Mouse (Mus musculus) megakaryocyte, embryonic 14.5 days (primary cell): ENCODE data around the gene Dcaf4. TPM values are rescaled to one million over a fixed set of nuclear protein-coding genes. Genes with fewer than 3 reads are reported as not detected.

Experiments
- H3K27me3 ChIP-seq: replicated peaks from 2 replicates; pipeline ENCODE3; 2012; ENCODE audit warnings: inconsistent platforms
- H3K36me3 ChIP-seq: replicated peaks from 2 replicates; pipeline ENCODE3; 2012; ENCODE audit warnings: low read length, inconsistent platforms, mixed read lengths
- H3K4me1 ChIP-seq: 2 replicates; pipeline ENCODE4 v1.6.1; 2012; ENCODE audit warnings: inconsistent platforms
- H3K4me3 ChIP-seq: replicated peaks from 2 replicates; pipeline ENCODE3; 2012; ENCODE audit warnings: moderate library complexity, mild to moderate bottlenecking, inconsistent platforms
- H3K9me3 ChIP-seq: 2 replicates; pipeline ENCODE4 v1.6.1; 2012; ENCODE audit warnings: inconsistent platforms
- FLI1 ChIP-seq: IDR thresholded peaks from 2 replicates; pipeline ENCODE4 v1.6.1; 2012; ENCODE audit warnings: low read length, inconsistent platforms, mixed read lengths
- GATA1 ChIP-seq: IDR thresholded peaks from 3 replicates; pipeline ENCODE4 v1.6.1; 2012; ENCODE audit warnings: mixed read lengths, low read length, inconsistent platforms, borderline replicate concordance
- polyA plus RNA-seq: library from polyadenylated mRNA; stranded (reverse); fragments of >175 nt; gene quantifications from 2 replicates; pipeline ENCODE4 v1.2.3, GENCODE M21; 2012; ENCODE audit warnings: low replicate concordance; ENCODE audit not compliant: insufficient read depth

Dcaf4 gene
- polyA plus RNA-seq, 1 experiment: 50.2 TPM

DNA sequence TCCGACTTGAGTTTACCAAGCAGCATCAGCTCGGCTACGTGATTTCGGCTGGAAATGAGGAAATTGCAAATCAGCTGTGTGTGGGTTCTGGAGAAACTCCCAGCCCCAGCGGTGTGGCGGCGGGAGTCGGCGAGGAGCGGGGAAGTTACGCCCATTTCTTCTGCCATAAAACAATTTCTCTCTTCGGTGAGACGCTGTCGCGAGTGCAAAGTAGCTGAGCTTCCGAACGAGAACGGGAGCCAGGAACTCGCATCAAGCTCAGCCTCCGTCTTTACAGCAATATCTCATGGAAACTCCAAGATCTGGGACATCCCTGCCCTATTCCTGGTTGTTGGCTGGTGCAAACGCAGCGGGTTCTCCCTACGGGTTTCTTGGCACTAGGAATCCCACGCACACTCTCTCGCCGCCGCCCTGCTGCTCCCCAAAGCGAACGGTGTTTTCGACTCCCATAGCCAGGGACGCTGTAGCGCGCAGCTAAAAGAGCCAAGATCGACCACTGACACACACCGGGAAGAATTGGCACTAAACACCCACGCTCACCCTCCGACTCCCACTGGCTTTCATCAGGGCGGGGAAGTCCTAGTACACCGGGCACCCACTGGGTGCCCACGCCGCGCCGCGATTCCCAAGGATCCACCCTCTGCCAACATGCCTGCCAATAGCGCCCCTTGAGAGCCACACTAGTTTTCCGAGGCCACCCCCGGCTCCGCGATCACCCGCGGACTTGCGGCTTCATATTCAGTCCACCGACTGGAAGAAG lies 34.2 kb upstream of the Dcaf4 start:
- Histone ChIP-seq H3K27me3 (peaks cover 61% of the 10 kb centered on the region), H3K4me3 (peak overlapping the region; percentile 94), H3K9me3 (peaks cover 18% of the 10 kb centered on the region), H3K4me1 (peaks cover 48% of the 10 kb centered on the region), H3K36me3 (no peaks in the 10 kb centered on the region)
- TF ChIP-seq GATA1: no peak
- no peak for TF ChIP-seq FLI1

DNA sequence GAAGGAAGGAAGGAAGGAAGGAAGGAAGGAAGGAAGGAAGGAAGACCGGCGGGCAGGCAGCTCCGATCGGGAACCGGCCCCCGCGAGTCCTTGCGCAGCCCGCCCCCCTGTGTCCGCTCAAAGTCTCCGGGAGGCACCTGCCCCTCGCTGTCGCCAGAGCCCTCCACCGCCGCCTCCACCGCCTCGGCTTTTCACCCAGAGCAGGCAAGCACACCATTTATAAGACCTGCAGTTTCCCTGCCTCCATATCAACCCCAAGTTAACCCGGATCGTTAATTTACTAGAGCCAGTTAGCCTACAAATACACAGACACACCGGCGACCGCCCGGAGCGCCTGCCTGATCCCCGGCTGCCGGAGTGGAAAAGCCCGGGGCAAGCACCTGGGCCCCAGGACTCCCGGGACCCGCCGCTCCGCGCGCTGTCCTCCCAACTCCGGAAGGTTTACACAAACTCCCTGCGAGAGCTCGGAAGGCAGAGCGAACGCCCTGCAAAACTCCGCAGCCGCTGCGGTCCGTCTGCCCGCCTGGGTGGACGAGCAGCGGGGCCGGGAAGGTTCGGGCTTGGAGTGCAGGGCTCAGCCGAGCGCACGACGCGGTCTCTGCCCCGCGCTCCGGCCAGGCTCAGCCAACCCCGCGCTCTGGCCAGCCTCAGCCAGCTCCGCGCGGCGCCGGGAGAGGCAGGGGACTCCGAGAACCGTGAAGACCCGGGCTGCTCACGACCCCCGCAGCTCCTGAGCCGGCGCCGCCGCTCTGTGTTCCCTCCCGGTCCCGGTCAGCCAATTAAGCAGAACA lies 33.4 kb upstream of the Dcaf4 start:
- Histone ChIP-seq H3K27me3 (peaks cover 58% of the 10 kb centered on the region), H3K4me3 (peak overlapping the region; percentile 94), H3K9me3 (peaks cover 24% of the 10 kb centered on the region), H3K36me3 (no peaks in the 10 kb centered on the region), H3K4me1 (peaks cover 41% of the 10 kb centered on the region)
- TF ChIP-seq GATA1: no peak
- TF ChIP-seq FLI1: no peak

DNA sequence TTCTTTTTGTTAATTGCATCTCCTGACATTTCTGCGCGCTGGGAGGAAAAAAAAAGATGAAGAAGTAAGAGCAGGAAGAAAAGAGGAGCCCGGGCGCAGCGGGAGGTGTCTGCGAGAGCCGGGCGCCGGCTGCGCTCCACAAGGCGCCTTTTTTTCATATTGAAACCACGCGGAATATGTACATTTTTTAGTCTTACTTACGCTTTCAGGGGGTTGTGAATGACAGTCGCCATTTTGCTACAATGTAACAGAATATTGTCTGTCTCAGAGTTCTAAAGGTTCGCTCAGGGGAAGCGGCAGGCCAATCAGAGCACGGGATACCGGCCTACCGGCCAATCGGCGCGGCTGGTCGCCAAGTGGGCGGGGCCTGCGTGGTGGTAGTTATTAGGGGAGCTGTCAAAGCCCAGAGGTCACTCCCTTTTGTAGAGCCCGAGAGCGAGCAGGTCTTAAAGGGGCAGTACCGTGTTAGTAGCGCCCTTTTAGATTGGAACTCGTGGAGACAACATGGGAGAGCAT lies 32.7 kb upstream of the Dcaf4 start, which contains the start of gene Dpf3:
Dpf3 (minus strand) TSS at position 241 of the 516 bp plus-strand sequence.
- H3K4me3 ChIP-seq: peak within 1 kb of the TSS; percentile 94
- H3K36me3 ChIP-seq: no peaks in the 10 kb centered on the region
- peaks cover 56% of the 10 kb centered on the region for H3K27me3 ChIP-seq
- H3K9me3 ChIP-seq: peaks cover 24% of the 10 kb centered on the region
- TF ChIP-seq GATA1: no peak
- no peak for TF ChIP-seq FLI1
- peaks cover 41% of the 10 kb centered on the region for H3K4me1 ChIP-seq

DNA sequence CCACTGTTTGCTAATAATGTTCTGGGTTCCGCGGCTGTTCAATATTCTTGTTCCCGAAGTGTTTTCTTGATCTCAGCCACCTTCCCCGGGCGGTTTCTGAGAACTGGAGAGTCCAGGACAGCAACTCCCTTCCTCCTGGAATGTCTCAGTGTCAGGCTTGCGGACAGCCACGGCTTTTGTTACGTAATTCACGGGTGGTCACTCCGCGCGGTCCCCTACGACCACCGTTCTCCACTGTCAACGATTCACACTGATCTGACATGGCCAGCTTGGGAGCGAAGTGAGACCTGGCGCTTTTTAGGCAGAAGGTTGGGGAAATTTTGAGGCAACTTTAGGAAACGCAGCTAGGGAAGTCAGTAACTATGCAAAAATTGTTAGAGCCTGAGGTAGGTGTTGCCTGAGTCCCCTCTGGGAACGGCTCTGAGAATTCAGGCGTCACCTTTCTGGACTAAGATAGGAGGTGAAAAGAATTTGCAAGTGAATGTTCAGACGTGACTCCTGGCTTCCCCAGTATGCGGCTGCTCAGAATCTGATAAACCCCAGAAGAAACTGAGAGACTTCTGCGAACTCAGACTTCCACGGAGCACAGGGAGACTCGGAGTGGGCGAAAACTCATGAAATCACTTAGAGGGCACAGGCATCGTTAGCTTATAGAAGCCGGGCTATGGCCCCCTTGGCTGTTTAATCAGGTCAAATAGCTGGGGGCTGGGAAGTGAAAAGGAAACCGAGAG lies 31.9 kb upstream of the Dcaf4 start:
- Histone ChIP-seq H3K36me3 (no peaks in the 10 kb centered on the region), H3K27me3 (peaks cover 59% of the 10 kb centered on the region), H3K4me1 (peaks cover 41% of the 10 kb centered on the region), H3K9me3 (peaks cover 18% of the 10 kb centered on the region), H3K4me3 (peak overlapping the region; percentile 94)
- TF ChIP-seq FLI1 (no peak), GATA1 (no peak)

DNA sequence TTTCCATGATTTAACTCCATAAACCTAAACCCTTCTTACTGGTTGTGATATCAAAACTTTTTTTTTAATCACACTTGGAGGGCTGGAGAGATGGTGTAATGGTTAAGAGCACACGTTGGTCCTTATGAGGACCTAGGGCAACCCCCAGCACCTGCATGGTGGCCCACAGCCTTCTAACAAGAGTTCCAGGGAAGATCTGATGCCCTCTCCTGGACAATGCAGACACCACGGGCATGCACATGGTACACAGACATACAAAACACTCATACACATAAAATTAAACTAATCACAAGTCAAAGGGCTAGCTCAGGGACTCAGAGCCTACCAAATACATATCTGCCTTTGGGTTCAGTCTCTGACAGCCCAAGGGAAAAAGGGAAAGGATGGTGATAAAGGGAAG lies 30.5 kb upstream of the Dcaf4 start:
- H3K4me1 ChIP-seq: peaks cover 40% of the 10 kb centered on the region
- peaks cover 60% of the 10 kb centered on the region for H3K27me3 ChIP-seq
- no peak overlapping the region for H3K4me3 ChIP-seq
- no peaks in the 10 kb centered on the region for H3K36me3 ChIP-seq
- TF ChIP-seq FLI1: no peak
- TF ChIP-seq GATA1: no peak
- peaks cover 16% of the 10 kb centered on the region for H3K9me3 ChIP-seq

DNA sequence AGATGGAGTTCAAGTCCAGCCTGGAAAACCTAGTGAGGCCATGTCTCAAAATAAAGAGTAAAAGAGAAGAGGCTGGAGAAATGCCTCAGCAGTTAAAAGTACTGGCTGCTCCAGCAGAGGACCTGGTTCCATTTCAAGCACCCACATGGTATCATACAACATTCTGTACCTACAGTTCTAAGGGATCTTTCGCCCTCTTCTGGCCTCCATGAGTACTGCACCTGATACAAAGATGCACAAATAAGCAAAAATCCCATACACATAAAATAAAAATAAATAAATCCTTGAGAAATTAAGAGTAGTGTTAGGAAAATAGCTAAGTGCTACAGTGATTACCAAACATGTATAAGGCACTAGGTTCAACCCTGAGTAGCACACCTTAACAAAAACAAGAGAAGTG lies 28.7 kb upstream of the Dcaf4 start:
- no peak overlapping the region for H3K4me3 ChIP-seq
- H3K9me3 ChIP-seq: peaks cover 16% of the 10 kb centered on the region
- no peak for TF ChIP-seq GATA1
- TF ChIP-seq FLI1: no peak
- no peaks in the 10 kb centered on the region for H3K36me3 ChIP-seq
- peaks cover 53% of the 10 kb centered on the region for H3K27me3 ChIP-seq
- peaks cover 21% of the 10 kb centered on the region for H3K4me1 ChIP-seq

DNA sequence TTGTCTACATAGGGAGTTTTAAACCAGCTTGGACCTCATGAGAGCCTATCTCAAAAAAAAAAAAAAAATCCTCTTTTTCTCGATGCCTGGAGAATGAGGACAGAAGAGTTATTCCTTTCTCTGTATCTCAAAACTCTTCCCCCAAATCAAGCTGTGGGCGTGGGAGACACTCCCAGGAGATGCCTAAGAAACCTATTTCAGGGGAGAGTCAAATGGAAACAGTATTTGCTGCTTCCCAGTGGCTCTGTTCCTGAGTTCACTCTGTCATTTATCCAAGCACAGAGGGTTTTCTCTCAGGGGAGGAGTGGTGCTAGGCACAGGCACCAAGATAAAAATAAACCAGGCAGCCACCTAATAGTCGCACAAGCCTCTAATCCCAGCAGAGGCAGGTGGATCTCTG lies 27.5 kb upstream of the Dcaf4 start:
- peaks cover 18% of the 10 kb centered on the region for H3K9me3 ChIP-seq
- H3K27me3 ChIP-seq: peaks cover 52% of the 10 kb centered on the region
- H3K36me3 ChIP-seq: no peaks in the 10 kb centered on the region
- peaks cover 17% of the 10 kb centered on the region for H3K4me1 ChIP-seq
- no peak overlapping the region for H3K4me3 ChIP-seq
- TF ChIP-seq FLI1 (no peak), GATA1 (no peak)

DNA sequence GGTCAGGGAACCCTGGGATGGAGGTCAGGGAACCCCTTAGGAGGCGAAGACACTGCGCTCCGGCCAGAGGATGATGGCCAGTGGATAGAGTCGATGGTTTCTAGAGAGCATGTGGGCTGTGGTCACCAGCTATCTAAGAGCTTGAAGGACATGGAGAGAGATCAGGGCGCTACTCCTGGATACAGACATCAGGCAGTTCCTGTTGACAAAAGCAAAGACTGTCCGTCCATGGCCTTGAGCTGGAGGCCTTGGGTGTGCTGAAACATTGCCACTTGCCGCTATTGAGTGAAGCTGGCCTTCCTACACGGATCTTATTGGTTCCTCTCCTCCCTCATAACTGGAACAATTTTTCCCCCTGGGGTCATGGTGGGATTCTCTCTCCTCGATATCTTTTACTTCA lies 26.1 kb upstream of the Dcaf4 start:
- Histone ChIP-seq H3K4me1 (peaks cover 4% of the 10 kb centered on the region; the same call in 1 of the 2 replicates), H3K9me3 (peaks cover 19% of the 10 kb centered on the region), H3K36me3 (no peaks in the 10 kb centered on the region), H3K27me3 (peaks cover 44% of the 10 kb centered on the region), H3K4me3 (no peak overlapping the region)
- TF ChIP-seq FLI1 (no peak), GATA1 (no peak)

DNA sequence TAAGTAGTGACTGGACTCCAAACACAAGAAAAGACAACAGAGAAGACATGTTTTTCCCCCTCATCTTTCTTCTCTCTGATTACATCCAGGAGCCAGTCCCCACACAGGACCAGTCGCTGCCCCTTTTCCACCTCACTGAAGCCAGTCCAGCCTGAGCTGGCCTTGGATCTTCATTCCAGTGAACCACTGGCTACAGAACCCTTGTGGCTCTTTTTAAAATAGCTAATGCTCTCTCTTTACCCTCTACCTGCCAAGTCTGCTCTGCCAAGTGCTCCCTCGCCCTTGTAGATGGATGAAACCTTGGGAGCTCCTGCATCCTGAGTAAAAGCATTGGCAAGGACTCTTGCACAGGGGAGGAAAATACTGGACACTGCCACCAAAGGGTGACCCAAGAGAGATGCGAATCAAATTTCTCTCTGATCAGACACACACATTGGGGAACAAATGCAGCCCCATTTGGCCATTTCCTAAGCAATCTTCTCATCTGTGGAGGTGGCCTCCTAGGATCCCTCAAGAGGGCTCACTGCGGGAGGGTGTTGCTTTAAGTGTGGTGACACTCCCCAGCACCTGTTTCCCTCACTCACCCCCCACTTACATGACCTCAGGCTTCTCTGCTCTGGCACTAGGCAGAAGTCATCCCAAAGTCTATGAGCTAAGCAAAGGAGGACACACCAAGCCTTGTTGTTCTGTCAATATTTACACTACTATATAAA lies 24.9 kb upstream of the Dcaf4 start:
- H3K4me3 ChIP-seq: no peak overlapping the region
- peaks cover 12% of the 10 kb centered on the region for H3K9me3 ChIP-seq
- no peaks in the 10 kb centered on the region for H3K36me3 ChIP-seq
- peaks cover 40% of the 10 kb centered on the region for H3K27me3 ChIP-seq
- TF ChIP-seq FLI1 (no peak), GATA1 (no peak)
- peaks cover 4% of the 10 kb centered on the region; the same call in 1 of the 2 replicates for H3K4me1 ChIP-seq
